Mouse (Mus musculus) limb, embryonic 11.5 days (tissue): ENCODE measurements around the gene Ring1. TPM values are rescaled to one million over a fixed set of nuclear protein-coding genes. Genes with fewer than 3 reads are reported as not detected.

ENCODE experiments used
- ATAC-seq: fragments of 200-750 bp; cut with Nextera tagmentation; 2 replicates; pipeline ENCODE4 v1.8.0; 2017; ENCODE audit warnings: low read depth; ENCODE audit not compliant: insufficient number of reproducible peaks, low FRiP score, low TSS enrichment
- DNase-seq: peaks from one replicate; pipeline ENCODE4 v3.0.0-alpha.2; 2015; ENCODE audit warnings: low spot score
- H3K27ac ChIP-seq: fragments of 300-500 bp; sonication (generic); replicated peaks from 2 replicates; pipeline ENCODE4 v1.5.1; 2014; ENCODE audit warnings: low read depth, mild to moderate bottlenecking, low read length
- H3K27me3 ChIP-seq: fragments of 300-500 bp; sonication (generic); 2 replicates; pipeline ENCODE4 v1.6.1; 2014; ENCODE audit warnings: mild to moderate bottlenecking, low read length, mixed read lengths; ENCODE audit not compliant: control insufficient read depth, insufficient read depth
- H3K36me3 ChIP-seq: fragments of 300-500 bp; sonication (generic); 2 replicates; pipeline ENCODE4 v1.6.1; 2014; ENCODE audit warnings: mild to moderate bottlenecking, low read length, moderate library complexity, mixed read lengths; ENCODE audit not compliant: control insufficient read depth, insufficient read depth
- H3K4me1 ChIP-seq: fragments of 300-500 bp; sonication (generic); 2 replicates; pipeline ENCODE4 v1.6.1; 2014; ENCODE audit warnings: low read length, mixed read lengths; ENCODE audit not compliant: control insufficient read depth, insufficient read depth
- H3K4me2 ChIP-seq: fragments of 300-500 bp; sonication (generic); 2 replicates; pipeline ENCODE4 v1.6.1; 2014; ENCODE audit warnings: low read depth, mild to moderate bottlenecking, moderate library complexity; ENCODE audit not compliant: severe bottlenecking
- H3K4me3 ChIP-seq: fragments of 300-500 bp; sonication (generic); 2 replicates; pipeline ENCODE4 v1.5.1; 2014; ENCODE audit warnings: low read depth, low read length
- H3K9ac ChIP-seq: fragments of 300-500 bp; sonication (generic); 2 replicates; pipeline ENCODE4 v1.6.1; 2014; ENCODE audit warnings: mild to moderate bottlenecking, low read length
- H3K9me3 ChIP-seq: fragments of 300-500 bp; sonication (generic); 2 replicates; pipeline ENCODE4 v1.6.1; 2016; ENCODE audit warnings: low read length; ENCODE audit not compliant: control insufficient read depth
- WGBS: fragments of 180-500 bp; shearing (Covaris S2); extraction: QIAGEN DNeasy Blood & Tissue Kit; methylation state at CpG from one replicate; pipeline ENCODE4 v1.1.7; 2014; 5-methylcytosine and 5-hydroxymethylcytosine counted together
- polyA plus RNA-seq: library from polyadenylated mRNA; unstranded; fragments of >200 nt; fragmentation: Nextera tagmentation; extraction: Ambion mirVana; gene quantifications from 2 replicates; pipeline ENCODE4 v1.2.1, GENCODE M21; 2014

Ring1 gene
- polyA plus RNA-seq, 1 experiment from 2014 or later: 5.6 TPM

DNA sequence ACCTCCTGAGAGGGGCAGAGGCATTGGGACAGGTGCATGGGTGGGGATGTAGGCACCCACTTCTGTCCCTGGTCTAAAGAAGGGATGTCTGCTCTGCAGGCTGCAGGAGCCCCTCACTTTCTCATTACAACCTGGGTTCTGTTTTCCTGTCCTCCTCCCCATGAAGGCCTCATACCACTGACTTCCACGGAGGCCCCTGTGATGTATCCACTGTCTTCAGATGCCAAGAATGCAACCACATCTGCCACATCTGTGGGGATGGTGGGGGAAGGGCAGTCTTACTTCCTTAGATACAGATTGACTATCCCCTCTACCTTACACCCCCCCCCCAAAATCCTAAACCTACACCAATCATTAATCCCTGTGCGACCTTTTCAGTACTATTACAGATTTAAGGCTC, 1.7 kb upstream of the Ring1 start:
- no peak overlapping the region; the same call in 1 of the 2 replicates for H3K9ac ChIP-seq
- H3K36me3 ChIP-seq: peaks cover 27% of the 10 kb centered on the region
- H3K27ac ChIP-seq: no peak overlapping the region
- DNase-seq (no peak), ATAC-seq (no peak)
- no peaks in the 10 kb centered on the region for H3K9me3 ChIP-seq
- no peak overlapping the region for H3K4me3 ChIP-seq
- peaks cover 53% of the 10 kb centered on the region for H3K4me1 ChIP-seq
- H3K27me3 ChIP-seq: no peaks in the 10 kb centered on the region
- no peak overlapping the region for H3K4me2 ChIP-seq
- WGBS: 45% methylated on average over 2 of the region's 2 CpGs

DNA sequence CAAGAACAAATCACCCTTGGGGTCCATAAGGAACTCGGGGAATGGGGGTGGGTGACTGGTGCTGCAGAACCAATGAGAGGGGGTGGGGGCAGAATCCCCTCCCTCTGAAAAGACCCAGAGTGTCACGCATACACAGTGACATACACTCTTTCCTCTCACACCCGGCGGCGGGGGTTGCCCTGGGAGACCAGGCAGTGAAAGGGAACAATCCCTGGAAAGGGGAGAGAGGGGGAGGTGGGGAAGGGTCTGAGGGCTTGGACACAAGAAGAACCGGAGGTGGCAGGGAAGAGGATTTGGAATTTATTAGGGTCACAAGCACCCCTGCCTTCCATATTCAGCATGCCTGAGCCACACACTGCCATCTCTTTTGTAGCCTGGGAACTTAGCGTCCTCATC, 1.3 kb upstream of the Ring1 start:
- DNase-seq: peak; percentile 38
- ATAC-seq: no peak

DNA sequence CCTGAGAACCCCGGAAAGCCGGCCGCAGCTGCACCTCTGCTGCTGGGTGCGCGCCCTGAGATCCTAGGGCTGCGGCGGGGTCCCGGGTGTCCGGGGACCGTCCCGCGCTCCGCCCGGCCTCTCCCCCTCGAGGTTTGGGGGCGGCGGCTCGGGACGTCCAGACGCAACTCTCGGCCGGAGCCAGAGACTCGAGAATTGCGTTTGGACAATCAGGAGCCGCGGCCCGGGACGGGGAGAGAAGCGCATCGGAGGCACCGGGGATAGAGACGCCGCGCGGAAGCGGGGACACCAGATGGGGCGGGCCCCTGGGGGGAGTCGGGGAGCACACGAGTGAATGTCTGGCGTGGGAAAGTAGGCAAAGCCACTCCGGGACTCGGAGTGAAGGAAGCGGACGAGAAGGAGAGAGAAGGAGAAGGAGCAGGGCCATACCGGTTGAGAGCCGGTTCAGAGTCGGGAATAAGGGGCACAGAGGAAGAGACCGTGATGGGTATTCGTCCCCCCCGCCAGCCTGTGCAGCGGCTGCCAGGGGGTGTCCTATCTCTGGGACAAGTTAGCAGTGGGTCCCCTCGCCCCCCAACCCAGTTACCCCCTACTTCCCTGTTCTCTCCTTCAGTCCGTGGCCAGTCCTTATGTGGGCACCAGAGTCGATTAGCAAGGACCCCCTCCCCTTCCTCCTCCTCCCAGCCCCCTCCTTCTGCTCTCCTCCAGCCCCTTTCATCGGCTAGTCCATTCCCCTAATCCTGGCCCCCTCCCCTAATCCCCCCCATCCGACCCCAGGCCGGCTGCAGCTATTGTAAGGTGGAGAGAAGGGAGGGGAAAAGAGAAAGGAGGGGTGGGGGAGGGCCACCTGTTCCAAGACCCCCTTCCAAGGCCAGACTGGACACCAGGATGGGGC, 628 bp upstream of the Ring1 start:
- Histone ChIP-seq H3K9me3 (0 out of 2 replicates have a peak, but pooled peaks cover 3% of the 10 kb centered on the region), H3K27ac (peak overlapping the region; percentile 86), H3K4me2 (peak overlapping the region; percentile 92), H3K9ac (peak overlapping the region; percentile 91), H3K27me3 (no peaks in the 10 kb centered on the region), H3K36me3 (peaks cover 31% of the 10 kb centered on the region), H3K4me3 (peak overlapping the region; percentile 93), H3K4me1 (peaks cover 48% of the 10 kb centered on the region)
- DNase-seq: no peak
- ATAC-seq: 0 out of 2 replicates have a peak, but pooled peaks have one; percentile 0
- under 1% methylated on average over 55 of the region's 57 CpGs for WGBS

More for the DNA sequence above, 1.3 kb upstream of the Ring1 start:
- Histone ChIP-seq H3K9ac (no peak overlapping the region), H3K4me2 (peak overlapping the region; percentile 92), H3K36me3 (peaks cover 31% of the 10 kb centered on the region), H3K27ac (no peak overlapping the region), H3K4me1 (peaks cover 53% of the 10 kb centered on the region), H3K4me3 (peak overlapping the region; percentile 93), H3K27me3 (no peaks in the 10 kb centered on the region), H3K9me3 (0 out of 2 replicates have a peak, but pooled peaks cover 1% of the 10 kb centered on the region)
- 11% methylated on average over 7 of the region's 7 CpGs for WGBS

DNA sequence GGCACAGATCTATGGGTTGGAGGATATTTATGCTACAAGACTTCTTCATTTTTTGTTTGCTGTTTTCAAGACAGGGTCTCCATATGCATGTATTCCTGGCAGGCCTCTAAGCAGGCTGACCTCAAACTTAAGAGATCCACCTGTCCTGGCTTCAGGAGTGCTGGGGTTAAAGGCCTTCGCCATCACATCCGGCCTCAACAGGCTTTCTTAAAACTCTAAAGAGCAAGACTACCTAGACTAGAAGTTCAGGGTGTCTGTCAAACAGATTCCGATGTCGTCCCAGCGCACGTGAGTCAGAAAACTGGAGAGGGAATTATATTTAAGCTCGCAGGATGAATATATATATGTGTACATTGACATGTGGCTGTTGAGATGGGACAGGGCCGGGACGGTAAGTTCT, 802 bp downstream of the Ring1 start:
- 69% methylated on average over 9 of the region's 9 CpGs for WGBS
- no peak overlapping the region for H3K9ac ChIP-seq
- peaks cover 38% of the 10 kb centered on the region for H3K4me1 ChIP-seq
- H3K27ac ChIP-seq: no peak overlapping the region
- peaks cover 19% of the 10 kb centered on the region for H3K36me3 ChIP-seq
- no peak for ATAC-seq
- H3K9me3 ChIP-seq: 0 out of 2 replicates have a peak, but pooled peaks cover 3% of the 10 kb centered on the region
- no peak for DNase-seq
- H3K4me3 ChIP-seq: peak overlapping the region; percentile 93
- no peaks in the 10 kb centered on the region for H3K27me3 ChIP-seq
- H3K4me2 ChIP-seq: peak overlapping the region; percentile 92

DNA sequence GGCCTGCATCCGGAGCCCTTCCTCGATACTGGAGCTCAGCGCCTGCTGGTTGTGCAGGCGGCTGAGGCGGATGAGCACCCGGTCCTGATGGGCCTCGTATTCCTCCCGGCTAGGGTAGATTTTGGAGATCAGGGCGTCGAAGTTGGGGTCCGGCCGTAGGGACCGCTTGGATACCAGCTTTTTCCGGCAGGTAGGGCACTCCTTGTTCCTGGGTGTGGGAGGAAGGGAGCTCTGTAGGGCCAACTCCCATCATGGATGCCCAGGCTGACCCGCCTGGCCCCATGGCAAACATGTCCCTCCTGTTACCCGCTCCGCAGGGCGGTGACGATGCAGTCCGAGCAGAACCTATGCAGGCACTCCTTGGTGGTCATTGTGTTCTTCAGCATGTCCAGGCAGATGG, 1.5 kb downstream of the Ring1 start:
- WGBS: 95% methylated on average over 20 of the region's 20 CpGs
- DNase-seq (no peak), ATAC-seq (no peak)
- Histone ChIP-seq H3K9me3 (0 out of 2 replicates have a peak, but pooled peaks cover 3% of the 10 kb centered on the region), H3K4me3 (no peak overlapping the region), H3K27ac (no peak overlapping the region), H3K4me2 (no peak overlapping the region), H3K4me1 (peaks cover 32% of the 10 kb centered on the region), H3K27me3 (no peaks in the 10 kb centered on the region), H3K36me3 (peaks cover 15% of the 10 kb centered on the region; the same call in 1 of the 2 replicates), H3K9ac (no peak overlapping the region)

DNA sequence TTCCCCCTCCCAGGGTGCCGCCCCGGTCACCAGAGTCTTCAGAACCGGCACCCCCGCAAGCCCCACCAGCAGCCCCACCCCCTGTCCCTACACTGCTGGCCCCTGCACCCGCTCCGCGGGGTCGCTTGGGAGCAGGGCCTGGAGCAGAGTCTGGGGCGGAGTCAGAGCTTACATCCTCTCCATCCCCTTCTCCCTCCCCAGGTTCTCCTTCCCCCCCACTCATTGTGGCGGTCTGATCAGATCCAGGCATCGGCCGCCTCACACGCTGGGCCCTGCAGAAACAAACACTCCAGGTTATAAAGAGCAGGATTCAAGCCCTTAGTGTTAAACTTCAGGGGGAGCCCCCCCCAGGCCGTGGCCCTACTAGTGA, 2.1 kb downstream of the Ring1 start:
- WGBS: 91% methylated on average over 10 of the region's 14 CpGs
- no peak overlapping the region for H3K27ac ChIP-seq
- no peak overlapping the region for H3K4me2 ChIP-seq
- H3K9ac ChIP-seq: no peak overlapping the region
- no peak for DNase-seq
- 0 out of 2 replicates have a peak, but pooled peaks cover 3% of the 10 kb centered on the region for H3K9me3 ChIP-seq
- no peak for ATAC-seq
- H3K27me3 ChIP-seq: no peaks in the 10 kb centered on the region
- H3K4me1 ChIP-seq: peaks cover 29% of the 10 kb centered on the region
- H3K36me3 ChIP-seq: peaks cover 15% of the 10 kb centered on the region; the same call in 1 of the 2 replicates
- H3K4me3 ChIP-seq: no peak overlapping the region

DNA sequence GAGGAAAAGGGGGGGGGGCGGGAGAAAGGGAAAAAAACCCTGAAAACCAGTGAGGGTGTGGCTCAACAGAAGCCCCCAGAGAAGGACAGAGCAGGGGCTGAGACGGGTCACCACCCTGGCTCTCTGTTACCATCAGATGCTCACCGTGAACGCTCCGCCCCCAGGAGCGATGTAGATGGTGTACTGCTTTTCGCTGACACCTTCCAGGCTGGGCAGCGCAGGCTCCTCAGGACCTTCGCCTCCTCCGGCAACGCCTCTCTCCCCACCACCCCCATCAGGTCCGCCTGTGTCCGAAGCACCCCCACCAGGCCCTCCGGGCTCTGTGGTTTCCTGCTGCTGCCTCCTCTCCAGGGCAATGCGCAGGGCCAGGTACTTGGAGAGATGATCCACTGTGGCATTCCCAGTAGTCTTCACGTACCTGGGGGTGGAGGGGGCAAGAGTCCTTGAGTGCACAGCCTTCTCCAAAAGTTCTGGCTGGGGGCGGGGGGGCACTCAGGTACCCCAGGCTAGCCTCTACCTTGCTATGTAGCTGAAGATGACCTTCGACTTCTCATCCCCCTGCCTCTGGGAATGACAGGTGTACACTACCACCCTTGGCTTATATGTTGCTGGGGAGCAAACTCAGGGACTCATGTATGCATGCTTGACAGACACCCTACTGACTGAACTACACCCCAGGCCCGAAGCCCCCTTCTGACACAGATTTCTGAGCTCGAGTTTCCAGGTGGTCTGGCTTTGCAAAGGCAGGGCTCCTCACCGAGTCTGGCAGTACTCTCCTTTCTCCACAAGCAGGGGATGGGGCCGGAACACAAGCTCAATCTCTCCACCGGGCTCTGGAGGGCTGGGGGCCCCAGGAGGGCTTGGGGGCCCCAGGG, 2.7 kb downstream of the Ring1 start:
- Histone ChIP-seq H3K27ac (no peak overlapping the region), H3K27me3 (no peaks in the 10 kb centered on the region), H3K9ac (no peak overlapping the region), H3K4me2 (no peak overlapping the region), H3K4me1 (peaks cover 23% of the 10 kb centered on the region), H3K36me3 (peaks cover 15% of the 10 kb centered on the region; the same call in 1 of the 2 replicates), H3K4me3 (no peak overlapping the region), H3K9me3 (0 out of 2 replicates have a peak, but pooled peaks cover 3% of the 10 kb centered on the region)
- ATAC-seq: no peak
- WGBS: 95% methylated on average over 23 of the region's 23 CpGs
- no peak for DNase-seq

DNA sequence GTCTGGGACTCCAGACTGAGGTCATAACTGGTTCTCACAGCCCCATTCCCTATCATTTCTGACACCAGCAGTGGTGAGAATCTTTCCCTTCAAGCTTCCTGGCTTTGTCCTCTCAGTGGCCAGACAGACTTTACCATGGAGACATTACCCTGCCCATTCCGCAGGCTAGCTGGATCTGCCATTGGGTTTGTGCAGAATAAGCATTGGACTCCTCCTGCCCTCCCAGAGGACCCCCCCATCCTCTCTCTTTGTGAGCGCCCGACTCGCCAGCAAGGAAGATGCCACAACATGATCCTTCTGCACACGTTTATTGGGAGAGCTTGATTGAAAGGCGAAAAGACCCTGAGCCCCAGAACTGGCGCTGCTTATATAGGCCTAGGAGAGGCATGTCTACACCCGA, 11.0 kb downstream of the Ring1 start:
- Histone ChIP-seq H3K36me3 (no peaks in the 10 kb centered on the region), H3K4me3 (no peak overlapping the region), H3K4me1 (no peaks in the 10 kb centered on the region), H3K9me3 (no peaks in the 10 kb centered on the region), H3K27me3 (no peaks in the 10 kb centered on the region), H3K9ac (no peak overlapping the region), H3K27ac (no peak overlapping the region), H3K4me2 (no peak overlapping the region)
- no peak for ATAC-seq
- 94% methylated on average over 8 of the region's 8 CpGs for WGBS
- no peak for DNase-seq
